Comparison of ENCODE assay signal across 21 mouse cellular contexts in the genomic region with DNA sequence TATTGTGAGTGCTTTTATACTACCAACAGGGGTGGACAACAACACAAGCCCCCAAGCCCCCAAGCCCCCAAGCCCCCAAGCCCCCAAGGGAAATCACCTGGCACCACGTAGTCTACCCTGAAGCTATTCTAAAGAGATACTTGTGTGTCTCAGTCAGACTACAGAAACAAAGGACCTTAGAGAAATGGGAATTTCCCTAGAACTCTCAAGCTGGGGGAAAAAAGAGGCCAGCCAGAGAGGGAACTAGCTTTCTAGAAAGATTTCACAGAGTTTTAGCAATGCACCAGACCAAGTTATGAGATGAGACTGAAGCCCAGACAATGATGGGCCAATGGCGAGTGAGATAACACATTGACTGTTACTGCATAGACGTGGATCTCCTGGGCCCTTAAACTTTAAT. TPM values are rescaled to one million over a fixed set of nuclear protein-coding genes. Genes with fewer than 3 reads are reported as not detected.
A peak's percentile ranks its signal among the peaks of the same experiment; 100 is the strongest.
DNase-seq lines count a peak whose midpoint lies in the region; TF ChIP-seq lines count a peak whose summit lies in the region.
"Had no signal": no experiment of that assay in that cellular context is flagged by ENCODE, and none has a peak within 500 bp of the region (broad histone marks: within the 10 kb centered on the region; RNA-seq: fewer than 3 reads in every experiment).

No protein-coding gene starts in this region.

- in situ Hi-C loops in CH12.LX (cut with MboI; ENCODE audit: low pct_ligation_motif_present, low pct_unique_long_range_greater_than_20kb, low sequenced_read_pairs): loop anchor here (10.0 kb wide), 2 partner anchors 73 to 137 kb away; no protein-coding TSS in a partner anchor

- H3K27ac ChIP-seq in CH12.LX (ENCODE audit: insufficient read depth, low read depth): peak overlapping the region; percentile 99
- no peak overlapping the region for H3K27ac ChIP-seq in MEL (ENCODE audit: control insufficient read depth, low read depth, low read length)
- no peak overlapping the region for H3K27ac ChIP-seq in cerebellum, adult 2 months (ENCODE audit: insufficient read depth, low read length)
- no peak overlapping the region for H3K27ac ChIP-seq in midbrain, embryonic 10.5 days (replicated peaks)

- H3K4me1 ChIP-seq in CH12.LX (ENCODE audit: control insufficient read depth in 1 of 2, insufficient read depth in 2 of 2) (peaks cover 14 to 65% of the 10 kb centered on the region in 2 experiments), MEL (ENCODE audit: control insufficient read depth in 1 of 2, insufficient read depth in 2 of 2, low read length in 2 of 2) (peaks cover 7 to 23% of the 10 kb centered on the region in 2 experiments)
- no peaks in the 10 kb centered on the region for H3K4me1 ChIP-seq in cerebellum, adult 2 months (ENCODE audit: control insufficient read depth, insufficient read depth, low read length)
- peaks cover 31% of the 10 kb centered on the region for H3K4me1 ChIP-seq in midbrain, embryonic 10.5 days

- H3K4me3 ChIP-seq in CH12.LX (replicated peaks in 1 of 3; ENCODE audit: low read depth in 2 of 3, low read length in 2 of 3, poor library complexity in 1 of 3) (peak overlapping the region; percentile 33 to 96 (median 91)), MEL (ENCODE audit: control insufficient read depth in 1 of 2, insufficient read depth in 1 of 2, low read depth in 2 of 2, low read length in 2 of 2) (no peak overlapping the region)
- H3K4me3 ChIP-seq in cerebellum, adult 2 months (replicated peaks; ENCODE audit: insufficient read depth, low read depth, low read length): no peak overlapping the region
- no peak overlapping the region for H3K4me3 ChIP-seq in midbrain, embryonic 10.5 days

- TF ChIP-seq RAD21 in CH12.LX (IDR thresholded peaks at IDR 0.05; ENCODE audit: low read depth, low read length): no peak
- no peak for TF ChIP-seq RAD21 in MEL (IDR thresholded peaks at IDR 0.05; ENCODE audit: low read depth, low read length)

- TF ChIP-seq POLR2A in CH12.LX (IDR thresholded peaks at IDR 0.05; ENCODE audit: low read depth, low read length): peak; percentile 36; the same call in 1 of the 2 replicates
- no peak for TF ChIP-seq POLR2A in MEL (IDR thresholded peaks at IDR 0.05; ENCODE audit: control insufficient read depth in 1 of 2, insufficient read depth in 1 of 2, low read depth in 1 of 2, low read length in 2 of 2, poor library complexity in 1 of 2)
- TF ChIP-seq POLR2A in cerebellum, adult 2 months (IDR thresholded peaks at IDR 0.05; ENCODE audit: borderline replicate concordance, insufficient read depth, low read length): no peak

- H3K4me2 ChIP-seq in CH12.LX (ENCODE audit: insufficient read depth, low read depth, poor library complexity, severe bottlenecking): peak overlapping the region; percentile 58

- H3K27me3 ChIP-seq in CH12.LX (replicated peaks) (no peaks in the 10 kb centered on the region), MEL (ENCODE audit: control insufficient read depth in 1 of 2, insufficient read depth in 2 of 2, low read length in 2 of 2) (no peaks in the 10 kb centered on the region)
- no peaks in the 10 kb centered on the region for H3K27me3 ChIP-seq in cerebellum, adult 2 months (ENCODE audit: control insufficient read depth, insufficient read depth, low read length)
- H3K27me3 ChIP-seq in midbrain, embryonic 10.5 days (ENCODE audit: low read depth, poor library complexity, severe bottlenecking): peaks cover 14% of the 10 kb centered on the region; the same call in 1 of the 2 replicates
- H3K27me3 ChIP-seq: Patski had no signal

- no peak for TF ChIP-seq CTCF in CH12.LX (conservative IDR thresholded peaks at IDR 0.05 in 1 of 2, IDR thresholded peaks at IDR 0.05 in 1 of 2; ENCODE audit: low read depth in 2 of 2, low read length in 2 of 2)
- no peak for TF ChIP-seq CTCF in MEL (IDR thresholded peaks at IDR 0.05 in 2 of 3, conservative IDR thresholded peaks at IDR 0.05 in 1 of 3; ENCODE audit: control insufficient read depth in 1 of 3, insufficient read depth in 1 of 3, low read depth in 2 of 3, low read length in 3 of 3, poor library complexity in 1 of 3, severe bottlenecking in 1 of 3)
- no peak for TF ChIP-seq CTCF in cerebellum, adult 2 months (IDR thresholded peaks at IDR 0.05; ENCODE audit: borderline replicate concordance, insufficient read depth, low read depth, low read length)

- H3K9me3 ChIP-seq in CH12.LX (replicated peaks; ENCODE audit: low read length): no peaks in the 10 kb centered on the region
- no peaks in the 10 kb centered on the region for H3K9me3 ChIP-seq in MEL (replicated peaks; ENCODE audit: insufficient read depth, low read length)
- no peaks in the 10 kb centered on the region for H3K9me3 ChIP-seq in midbrain, embryonic 10.5 days (replicated peaks)
- H3K9me3 ChIP-seq: G1E had no signal

- 91% methylated on average over 3 of the region's 3 CpGs for WGBS in cerebellum, adult 2 months
- 82% methylated on average over 3 of the region's 3 CpGs for WGBS in midbrain, embryonic 10.5 days

- no peaks in the 10 kb centered on the region for H3K36me3 ChIP-seq in CH12.LX (replicated peaks in 1 of 2; ENCODE audit: control insufficient read depth in 1 of 2, insufficient read depth in 1 of 2, low read length in 1 of 2)
- peaks cover 0 to 24% of the 10 kb centered on the region in 2 experiments; a peak in 2 of 4 replicates for H3K36me3 ChIP-seq in MEL (ENCODE audit: control insufficient read depth in 1 of 2, insufficient read depth in 2 of 2, low read length in 2 of 2)
- no peaks in the 10 kb centered on the region for H3K36me3 ChIP-seq in midbrain, embryonic 10.5 days
- H3K36me3 ChIP-seq: G1E had no signal

- DNase-seq in CH12.LX (ENCODE audit: extremely low read depth) (peak; percentile 75), MEL (ENCODE audit: low read depth, low spot score) (peak; percentile 43)
- DNase-seq in c-Kit-positive CD71-positive TER-119-positive erythroid progenitor cells, embryonic 14.5 days (ENCODE audit: low spot score): peak; percentile 12
- DNase-seq in induced T-regulatory cell, adult 2 months (ENCODE audit: low read depth): peak; percentile 9
- no peak for DNase-seq in thymus, postnatal 4 days
- no peak for DNase-seq in cerebellum, adult 2 months
- no peak for DNase-seq in midbrain, embryonic 10.5 days (ENCODE audit: low spot score)
- no peak for DNase-seq in embryo, embryonic 10 days (ENCODE audit: low spot score)
- DNase-seq: adrenal gland, adult 2 months; adrenal gland, adult 8-10 months; adrenal gland, postnatal 10 days; adrenal gland, postnatal 14 days; adrenal gland, postnatal 25 days; adrenal gland, postnatal 36 days; B cell, adult 2 months; cerebellum, adult 11 months; cerebellum, adult 11-12 months; cerebellum, adult 18-20 months; cerebellum, adult 8-10 months had no signal

- H3K79me2 ChIP-seq in CH12.LX (replicated peaks; ENCODE audit: control insufficient read depth, extremely low read depth, insufficient read depth, poor library complexity, severe bottlenecking) (peaks cover 23% of the 10 kb centered on the region), MEL (ENCODE audit: control insufficient read depth, insufficient read depth, low read length, poor library complexity) (peaks cover 19% of the 10 kb centered on the region)

- dilution Hi-C loops in CH12.LX (cut with MboI; ENCODE audit: extremely low pct_ligation_motif_present, extremely low pct_unique_long_range_greater_than_20kb, low sequenced_read_pairs): no loop called here

- TF ChIP-seq EP300 in CH12.LX (IDR thresholded peaks at IDR 0.05; ENCODE audit: low read length): peak; percentile 55
- TF ChIP-seq EP300 in MEL (IDR thresholded peaks at IDR 0.05; ENCODE audit: low read depth in 1 of 2, low read length in 2 of 2): peak in 1 of 2 experiments; percentile 41; a peak in 1 of 4 replicates

- peak overlapping the region; percentile 90; the same call in 1 of the 2 replicates for H3K9ac ChIP-seq in CH12.LX (ENCODE audit: insufficient read depth, low read depth)
- H3K9ac ChIP-seq in MEL (ENCODE audit: control insufficient read depth, low read depth, low read length, poor library complexity, severe bottlenecking): no peak overlapping the region

TF ChIP-seq in CH12.LX, 34 proteins besides CTCF, POLR2A, EP300 and RAD21:
- TF ChIP-seq ELF1 (IDR thresholded peaks at IDR 0.05; ENCODE audit: low read depth, low read length) (no peak), ETS1 (conservative IDR thresholded peaks at IDR 0.05; ENCODE audit: low read depth, low read length) (peak; percentile 48; the same call in 1 of the 2 replicates), MEF2A (IDR thresholded peaks at IDR 0.05; ENCODE audit: borderline replicate concordance, low read depth, low read length) (peak; percentile 64; the same call in 1 of the 2 replicates)

TF ChIP-seq in MEL, 35 proteins besides CTCF, POLR2A, EP300 and RAD21:
- no peak for TF ChIP-seq ZNF384 (IDR thresholded peaks at IDR 0.05; ENCODE audit: low read depth, low read length)
- TF ChIP-seq RCOR1 (IDR thresholded peaks at IDR 0.05; ENCODE audit: low read depth, low read length): no peak
- no peak for TF ChIP-seq USF1 (IDR thresholded peaks at IDR 0.05; ENCODE audit: low read depth, low read length)
- TF ChIP-seq E2F4 (IDR thresholded peaks at IDR 0.05; ENCODE audit: borderline replicate concordance, low read depth, low read length): no peak
- no peak for TF ChIP-seq MYC (IDR thresholded peaks at IDR 0.05; ENCODE audit: low read depth, low read length)
- TF ChIP-seq GATA1 (IDR thresholded peaks at IDR 0.05; ENCODE audit: low read depth, low read length): 0 out of 2 replicates have a peak, but pooled peaks have one; percentile 11
- TF ChIP-seq MAFK (IDR thresholded peaks at IDR 0.05; ENCODE audit: borderline replicate concordance, low read depth, low read length): no peak
- no peak for TF ChIP-seq TCF12 (IDR thresholded peaks at IDR 0.05; ENCODE audit: low read depth, low read length)

RNA-seq across cellular contexts. Expression of gene Far1, which starts 2.2 kb away (rescaled TPM):
- total RNA-seq in CH12.LX (2012; rRNA removed) (73.4 and 81.5 TPM in 2 replicates), CH12.LX (2014; rRNA removed) (170 and 201 TPM in 2 replicates), MEL (2012; rRNA removed) (34.2 and 37.3 TPM in 2 replicates)
- polyA plus RNA-seq in CH12.LX (2012; ENCODE audit: insufficient read length, low read depth) (91.7 and 97.3 TPM in 2 replicates), MEL (2012; ENCODE audit: insufficient read depth in 1 of 2, insufficient read length in 2 of 2, low read depth in 1 of 2, low replicate concordance in 2 of 2, missing spikeins in 1 of 2) (10 to 100 TPM in 1 of 2 experiments, not detected in 1; 26.4 TPM)
- polyA plus RNA-seq in cerebellum, adult 2 months (2012; rRNA removed): 61.2 and 61.7 TPM in 2 replicates
- polyA plus RNA-seq in midbrain, embryonic 10.5 days (2016; fragmentation: Nextera tagmentation; extraction: Ambion mirVana): 77.9 and 88.9 TPM in 2 replicates

Comparison
In these comparisons a context has a peak if more than half of its experiments do, and no peak if none do; other contexts are left out.
1. DNase-seq: peak in CH12.LX (single experiment), MEL (single experiment), c-Kit-positive CD71-positive TER-119-positive erythroid progenitor cells, embryonic 14.5 days (single experiment) and induced T-regulatory cell, adult 2 months (single experiment); none in thymus, postnatal 4 days (single experiment), cerebellum, adult 2 months (0 of 2), midbrain, embryonic 10.5 days (single experiment) and embryo, embryonic 10 days (single experiment).
2. H3K4me3 ChIP-seq: peak in CH12.LX (3 of 3); none in MEL (0 of 2), cerebellum, adult 2 months (single experiment) and midbrain, embryonic 10.5 days (single experiment).
3. Of the 35 proteins assayed by ChIP-seq in both MEL and CH12.LX: peak only in MEL: none; only in CH12.LX: ETS1, MEF2A and POLR2A; in both: none; in neither: 31; mixed calls (peak in some experiments, not most) for 1.